Mouse (Mus musculus): ENCODE data around the gene Gpx6.
A peak's percentile ranks its signal among the peaks of the same experiment; 100 is the strongest.

Gpx6 gene

DNA sequence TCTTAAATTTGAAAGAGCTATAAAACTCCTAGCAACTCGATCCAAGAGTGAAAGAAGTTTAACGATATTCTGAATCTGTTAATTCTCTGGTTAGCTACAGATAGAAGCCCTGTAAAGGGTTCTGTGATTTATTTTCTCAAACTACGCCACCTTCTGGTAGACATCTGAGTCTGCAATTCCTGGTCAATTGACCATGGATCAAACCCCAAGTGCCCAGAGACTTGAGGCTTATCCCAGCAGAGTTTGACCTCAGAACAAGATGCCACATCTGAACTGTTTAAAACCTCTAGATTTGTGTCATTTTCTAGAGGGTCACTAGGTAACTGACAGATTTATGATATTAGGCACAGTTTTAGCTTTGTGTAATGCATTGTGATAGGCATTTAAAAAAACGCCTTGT lies 14.3 kb downstream of the Gpx6 start:
- DNase-seq: peak; percentile 47

DNA sequence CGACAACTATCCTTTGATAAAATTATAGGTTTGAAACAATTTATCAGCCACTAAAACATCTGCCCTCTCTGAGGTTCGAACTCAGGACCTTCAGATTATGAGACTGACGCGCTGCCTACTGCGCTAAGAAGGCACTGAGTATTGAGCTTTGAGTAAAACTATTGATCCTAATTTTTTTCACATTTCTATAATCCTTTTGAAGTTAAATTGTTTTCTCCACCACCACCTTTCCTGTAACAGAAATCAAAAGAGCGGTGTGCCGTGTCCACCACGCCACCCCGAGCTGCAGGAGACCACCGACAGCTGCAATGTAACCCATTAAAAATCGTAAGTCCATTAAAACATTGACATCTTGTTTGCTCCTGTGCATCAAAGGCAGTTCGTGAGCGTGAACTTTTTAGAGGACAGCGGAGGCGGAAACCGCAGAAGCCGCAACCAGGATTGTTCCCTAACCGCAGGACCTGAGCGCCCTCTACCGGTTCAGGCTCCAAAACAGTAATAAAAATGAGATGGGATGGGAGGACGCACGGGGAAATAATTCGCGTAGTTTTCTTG lies 14.8 kb downstream of the Gpx6 start:
- peak; percentile 79 for DNase-seq

DNA sequence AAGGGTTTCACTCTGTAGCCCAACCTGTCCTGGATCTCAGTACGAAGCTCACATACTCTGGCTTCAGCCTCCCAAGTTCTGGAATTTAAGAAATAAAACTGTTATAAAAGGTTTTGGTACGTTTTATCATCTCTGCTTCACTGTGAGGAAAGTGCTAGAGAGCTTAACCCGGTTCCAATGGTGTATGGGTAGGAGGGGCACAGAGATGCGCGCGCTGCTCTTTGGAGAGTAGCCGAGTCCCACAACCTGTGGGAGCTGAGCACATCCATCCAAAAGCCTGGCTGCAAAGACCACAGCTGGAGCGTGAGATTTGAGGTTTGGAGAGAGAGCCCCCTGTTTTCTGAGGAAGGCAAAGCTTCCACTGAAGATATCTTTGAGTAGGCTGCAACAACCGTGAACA lies 15.5 kb downstream of the Gpx6 start:
- DNase-seq: no peak

DNA sequence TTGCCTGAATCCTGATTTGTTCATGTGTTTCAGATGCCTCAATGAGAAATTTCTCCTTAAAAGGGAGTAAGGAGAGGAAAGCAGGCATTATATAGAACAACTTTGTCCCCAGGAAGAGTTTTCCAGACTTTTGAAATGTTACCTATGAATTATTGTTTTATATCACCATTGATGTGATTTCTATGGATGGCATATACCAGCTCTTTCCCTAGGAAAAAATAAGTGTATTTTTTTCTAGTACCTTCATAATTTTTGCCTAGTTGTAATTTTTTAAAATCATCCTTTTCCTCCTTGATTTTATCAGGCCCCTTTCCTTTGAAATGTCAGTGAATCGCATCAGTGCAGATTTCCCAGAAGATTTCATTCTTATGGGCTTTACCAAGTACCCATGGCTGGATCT lies 34.7 kb downstream of the Gpx6 start, which contains the start of gene Olfr1367:
TSS of gene Olfr1367 (plus strand) at position 301 of the 400 bp plus-strand sequence.
- DNase-seq: no peak

DNA sequence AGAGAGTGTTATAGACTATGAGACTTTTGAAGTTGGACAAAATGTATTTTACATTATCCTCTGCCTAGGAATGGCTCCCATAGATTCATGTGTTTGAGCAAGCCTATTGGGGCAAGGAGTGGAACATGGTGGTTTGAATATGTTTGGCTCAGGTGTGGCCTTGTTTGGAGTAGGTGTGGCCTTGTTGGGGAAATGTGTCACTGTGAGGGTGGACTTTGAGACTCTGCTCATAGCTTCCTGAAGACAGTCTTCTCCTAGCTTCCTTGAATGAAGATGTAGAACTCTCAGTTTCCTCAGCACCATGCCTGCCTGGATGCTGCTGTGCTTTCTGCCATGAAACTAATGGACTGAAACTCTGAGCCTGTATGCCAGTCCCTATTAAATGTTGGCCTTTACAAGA lies 38.7 kb downstream of the Gpx6 start:
- DNase-seq: no peak

DNA sequence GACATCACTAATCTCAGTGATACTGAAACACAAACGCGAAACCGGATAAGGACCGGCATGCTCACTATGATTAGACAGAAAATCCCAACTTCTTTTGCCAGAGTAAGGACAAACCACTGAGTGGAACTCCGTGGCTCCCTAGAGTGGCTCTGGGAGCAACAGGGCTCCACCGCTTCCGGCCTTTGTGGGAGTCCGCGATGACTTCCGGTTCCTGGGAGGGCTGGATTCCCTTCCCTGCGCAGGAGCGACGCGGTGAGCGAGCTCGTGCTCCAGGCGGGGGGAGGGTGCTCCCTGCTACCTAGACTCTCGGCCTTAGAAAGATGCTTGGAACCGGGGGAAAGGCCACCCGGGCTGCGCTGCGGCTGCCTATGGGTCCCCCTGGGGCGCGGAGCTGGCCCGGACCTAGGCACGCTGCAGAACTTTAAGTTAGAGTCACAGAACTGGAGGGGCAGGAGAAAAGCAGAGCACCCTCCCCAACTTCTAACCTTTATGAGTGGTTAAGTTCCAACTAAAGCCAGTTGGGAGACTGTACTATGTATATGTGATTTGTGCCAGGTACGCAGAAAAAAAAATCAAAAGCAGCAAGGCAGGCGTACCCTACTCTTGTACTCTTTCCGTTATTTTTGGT lies 50.8 kb downstream of the Gpx6 start, which contains the start of gene Zscan12:
TSS of gene Zscan12 (plus strand) at position 200 of the 628 bp plus-strand sequence.
- DNase-seq: peak; percentile 94

DNA sequence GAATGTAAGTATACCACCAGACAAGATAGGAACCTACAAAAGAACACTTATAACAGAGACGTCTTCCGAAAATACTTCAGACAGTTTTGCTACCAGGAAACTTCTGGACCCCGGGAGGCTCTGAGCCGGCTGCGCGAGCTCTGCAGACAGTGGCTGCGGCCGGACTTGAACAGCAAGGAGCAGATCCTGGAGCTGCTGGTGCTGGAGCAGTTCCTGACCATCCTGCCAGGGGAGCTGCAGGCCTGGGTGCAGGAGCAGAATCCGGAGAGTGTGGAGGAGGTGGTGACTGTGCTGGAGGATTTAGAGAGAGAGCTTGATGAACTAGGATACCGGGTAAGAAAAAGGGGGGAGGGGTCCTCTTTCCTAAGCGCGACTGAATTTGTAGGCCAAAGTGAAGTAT lies 51.8 kb downstream of the Gpx6 start:
- DNase-seq: no peak

DNA sequence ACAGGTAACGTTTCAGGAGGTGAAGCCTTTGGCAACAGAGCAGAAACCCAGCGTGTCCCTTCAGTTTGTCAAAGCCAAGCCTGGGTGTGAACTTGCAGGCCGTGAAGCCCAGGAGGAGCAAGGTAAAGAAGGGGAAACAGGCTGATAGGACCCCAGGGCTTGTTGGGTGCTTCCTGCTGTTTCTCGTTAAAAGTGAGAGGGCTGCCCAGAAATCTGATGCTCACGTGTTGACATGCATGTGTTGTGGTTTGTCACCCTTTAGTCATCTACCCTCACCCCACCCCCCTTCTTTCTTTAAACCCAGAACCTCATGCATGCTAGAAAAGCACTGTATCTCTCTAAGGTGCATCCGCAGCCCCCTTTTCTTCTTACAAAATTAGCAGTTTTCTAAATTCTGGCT lies 54.7 kb downstream of the Gpx6 start:
- no peak for DNase-seq
